Mouse (Mus musculus) lung, embryonic 15.5 days (tissue): Measurements from ENCODE around the gene Ccpg1. TPM values are rescaled to one million over a fixed set of nuclear protein-coding genes. Genes with fewer than 3 reads are reported as not detected.
A peak's percentile ranks its signal among the peaks of the same experiment; 100 is the strongest.

ENCODE experiments used
- ATAC-seq: fragments of 200-750 bp; cut with Nextera tagmentation; 2 replicates; pipeline ENCODE4 v1.8.0; 2017; ENCODE audit warnings: moderate number of reproducible peaks, borderline replicate concordance; ENCODE audit not compliant: low FRiP score, low TSS enrichment; ENCODE audit errors: extremely low read depth
- H3K27ac ChIP-seq: fragments of 300-500 bp; sonication (generic); 2 replicates; pipeline ENCODE4 v1.5.1; 2015; ENCODE audit warnings: moderate library complexity, mild to moderate bottlenecking, inconsistent platforms
- H3K27me3 ChIP-seq: fragments of 300-500 bp; sonication (generic); 2 replicates; pipeline ENCODE4 v1.6.1; 2015; ENCODE audit warnings: inconsistent platforms
- H3K36me3 ChIP-seq: fragments of 300-500 bp; sonication (generic); 2 replicates; pipeline ENCODE4 v1.6.1; 2015; ENCODE audit warnings: inconsistent platforms
- H3K4me1 ChIP-seq: fragments of 300-500 bp; sonication (generic); 2 replicates; pipeline ENCODE4 v1.6.1; 2015; ENCODE audit warnings: inconsistent platforms
- H3K4me2 ChIP-seq: fragments of 300-500 bp; sonication (generic); 2 replicates; pipeline ENCODE4 v1.6.1; 2015; ENCODE audit warnings: inconsistent platforms, mild to moderate bottlenecking, moderate library complexity
- H3K4me3 ChIP-seq: fragments of 300-500 bp; sonication (generic); 2 replicates; pipeline ENCODE4 v1.5.1; 2015; ENCODE audit warnings: mild to moderate bottlenecking, inconsistent platforms
- H3K9ac ChIP-seq: fragments of 300-500 bp; sonication (generic); 2 replicates; pipeline ENCODE4 v1.6.1; 2015; ENCODE audit warnings: inconsistent platforms
- H3K9me3 ChIP-seq: fragments of 300-500 bp; sonication (generic); 2 replicates; pipeline ENCODE4 v1.6.1; 2016; ENCODE audit warnings: inconsistent platforms
- WGBS: fragments of 180-500 bp; shearing (Covaris S2); methylation state at CpG from one replicate; pipeline ENCODE4 v1.1.7; 2015; 5-methylcytosine and 5-hydroxymethylcytosine counted together
- polyA plus RNA-seq: library from polyadenylated mRNA; unstranded; fragments of >200 nt; fragmentation: Nextera tagmentation; extraction: Ambion mirVana; gene quantifications from 2 replicates; pipeline ENCODE4 v1.2.1, GENCODE M21; 2015

Ccpg1 gene
- 28.7 and 31.3 TPM in 2 replicates for polyA plus RNA-seq

DNA sequence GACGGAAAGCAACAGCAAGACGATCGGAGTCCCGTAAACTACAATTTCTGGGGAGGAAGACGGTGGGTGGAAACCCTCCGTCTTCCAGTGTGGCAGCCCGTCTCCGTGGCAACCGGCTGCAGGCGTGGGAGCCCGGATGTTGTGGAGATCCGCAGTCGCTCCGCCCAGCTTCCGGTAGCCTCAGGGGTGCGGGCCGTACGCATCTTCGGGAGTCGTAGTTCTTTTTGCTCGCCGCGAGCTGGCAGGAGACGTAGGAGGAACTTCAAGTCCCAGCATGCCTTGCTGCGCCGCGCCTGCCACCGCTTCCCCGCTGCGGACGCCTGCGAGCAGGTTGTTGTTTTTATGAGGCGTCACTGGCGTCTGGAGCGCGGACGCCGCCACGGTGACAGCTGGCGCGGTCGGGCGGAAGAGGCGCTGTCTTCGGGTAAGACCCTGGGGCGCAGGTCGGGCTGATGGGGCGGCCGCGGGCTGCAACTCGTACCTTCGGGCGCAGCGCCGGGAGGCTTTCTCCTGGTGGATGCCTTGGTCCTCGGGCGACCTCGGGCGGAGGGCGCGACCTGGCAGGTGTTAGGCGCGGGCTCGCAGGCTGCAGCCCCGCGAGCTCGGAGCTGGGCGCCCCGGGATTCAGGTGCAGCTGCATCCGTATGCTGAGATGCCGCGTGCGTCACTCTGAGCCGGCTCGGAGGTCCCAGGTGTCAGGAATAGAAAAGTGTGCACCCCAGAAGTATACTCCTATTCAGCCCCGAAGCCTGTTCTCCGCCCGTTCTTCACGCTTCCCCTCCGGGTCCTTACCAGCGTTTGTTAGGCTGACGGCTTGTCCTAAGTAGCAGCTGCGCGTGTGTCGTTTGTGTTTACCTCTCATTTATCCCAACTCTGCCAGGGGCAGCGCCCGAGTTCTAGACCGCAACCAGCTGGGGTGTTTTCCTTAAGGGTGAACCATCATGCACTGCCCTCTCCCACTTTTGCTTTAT lies at the start of gene Ccpg1, which contains the start of gene Ccpg1os:
Ccpg1 (plus strand) TSS at position 180 of the 971 bp plus-strand sequence.
Ccpg1os (minus strand) TSS at position 133 of the 971 bp plus-strand sequence.
- H3K4me3 ChIP-seq = peak within 1 kb of the TSS; percentile 97
- H3K9me3 ChIP-seq = no peaks in the 10 kb centered on the region
- no peaks in the 10 kb centered on the region for H3K27me3 ChIP-seq
- peaks cover 14% of the 10 kb centered on the region for H3K4me1 ChIP-seq
- H3K9ac ChIP-seq = peak within 1 kb of the TSS; percentile 68
- peak within 1 kb of the TSS; percentile 84 for H3K4me2 ChIP-seq
- WGBS = under 1% methylated on average over 88 of the region's 88 CpGs
- H3K36me3 ChIP-seq = no peaks in the 10 kb centered on the region
- peak; percentile 100 for ATAC-seq
- 0 out of 2 replicates have a peak within 1 kb of the TSS, but pooled peaks have one; percentile 31 for H3K27ac ChIP-seq

DNA sequence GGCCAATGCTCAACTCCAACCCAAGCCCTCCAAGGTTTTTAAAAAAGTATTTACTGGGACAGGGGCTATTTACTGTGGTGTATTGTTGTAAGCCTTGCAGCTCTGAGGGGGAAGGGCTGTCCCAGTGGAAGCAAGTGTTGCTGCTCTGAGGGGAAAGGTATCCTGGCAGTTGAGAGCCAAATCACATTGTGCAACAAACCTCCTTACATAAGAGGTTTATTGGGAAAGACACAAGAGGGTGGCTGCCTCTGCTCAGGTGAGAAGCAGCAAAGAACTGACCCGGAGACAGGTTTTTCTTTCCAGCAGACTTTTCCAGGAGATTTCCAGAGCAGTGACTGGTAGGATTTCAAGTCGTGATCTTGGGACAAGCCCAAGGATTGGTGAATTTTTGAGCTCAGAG lies 48.9 kb upstream of the Ccpg1 start:
- no peaks in the 10 kb centered on the region for H3K36me3 ChIP-seq
- H3K9ac ChIP-seq = no peak overlapping the region
- H3K4me3 ChIP-seq = no peak overlapping the region
- no peak for ATAC-seq
- H3K27ac ChIP-seq = no peak overlapping the region
- H3K27me3 ChIP-seq = no peaks in the 10 kb centered on the region
- WGBS = 68% methylated on average over 2 of the region's 2 CpGs
- H3K4me2 ChIP-seq = no peak overlapping the region
- no peaks in the 10 kb centered on the region for H3K9me3 ChIP-seq
- no peaks in the 10 kb centered on the region for H3K4me1 ChIP-seq

DNA sequence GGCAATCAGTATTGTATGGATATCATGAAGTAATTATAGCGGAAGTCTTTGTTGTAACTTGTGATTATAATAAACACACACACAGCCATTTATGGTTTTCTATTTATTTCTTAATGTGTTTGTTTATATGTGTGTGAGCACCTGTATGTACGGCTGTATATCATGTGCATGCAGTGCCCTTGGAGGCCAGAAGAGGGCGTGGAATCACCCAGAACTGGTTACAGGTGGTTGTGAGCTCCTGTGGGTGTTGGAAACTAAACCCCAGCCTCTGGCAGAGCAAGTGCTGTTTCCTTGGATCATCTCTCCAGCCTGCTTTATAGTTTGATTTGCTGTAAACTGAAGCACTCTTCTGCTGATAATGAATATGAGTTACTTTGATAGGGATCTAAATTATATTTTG lies 41.8 kb upstream of the Ccpg1 start:
- H3K27ac ChIP-seq = no peak overlapping the region
- H3K9me3 ChIP-seq = no peaks in the 10 kb centered on the region
- no peak overlapping the region for H3K4me3 ChIP-seq
- no peak for ATAC-seq
- H3K4me2 ChIP-seq = no peak overlapping the region
- H3K4me1 ChIP-seq = no peaks in the 10 kb centered on the region
- no peaks in the 10 kb centered on the region for H3K27me3 ChIP-seq
- H3K9ac ChIP-seq = no peak overlapping the region
- WGBS = 54% methylated on average over 3 of the region's 3 CpGs
- peaks cover 24% of the 10 kb centered on the region for H3K36me3 ChIP-seq

DNA sequence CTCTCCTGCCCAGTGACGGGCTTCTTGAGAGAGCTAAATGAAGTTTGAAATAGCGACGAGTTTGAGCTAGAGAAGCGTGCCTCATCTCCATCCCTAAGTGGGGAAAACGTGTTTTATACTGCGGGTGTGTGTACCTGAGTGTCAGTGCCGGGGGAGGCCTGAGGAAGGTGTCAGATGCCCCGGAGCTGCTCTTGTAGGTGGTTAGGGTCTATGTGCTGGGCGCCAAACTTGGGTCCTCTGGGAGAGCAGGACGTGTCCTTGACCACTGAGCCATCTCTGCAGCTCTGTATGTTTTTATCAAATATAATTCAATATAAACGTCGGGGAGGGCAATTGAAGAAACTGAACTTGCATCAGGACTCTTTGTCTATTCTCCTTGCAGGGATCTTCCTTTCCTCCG lies 40.9 kb upstream of the Ccpg1 start:
- no peaks in the 10 kb centered on the region for H3K27me3 ChIP-seq
- no peaks in the 10 kb centered on the region for H3K9me3 ChIP-seq
- no peak overlapping the region for H3K27ac ChIP-seq
- H3K9ac ChIP-seq = no peak overlapping the region
- H3K4me1 ChIP-seq = no peaks in the 10 kb centered on the region
- 85% methylated on average over 13 of the region's 13 CpGs for WGBS
- peaks cover 24% of the 10 kb centered on the region for H3K36me3 ChIP-seq
- H3K4me3 ChIP-seq = no peak overlapping the region
- ATAC-seq = no peak
- no peak overlapping the region for H3K4me2 ChIP-seq

DNA sequence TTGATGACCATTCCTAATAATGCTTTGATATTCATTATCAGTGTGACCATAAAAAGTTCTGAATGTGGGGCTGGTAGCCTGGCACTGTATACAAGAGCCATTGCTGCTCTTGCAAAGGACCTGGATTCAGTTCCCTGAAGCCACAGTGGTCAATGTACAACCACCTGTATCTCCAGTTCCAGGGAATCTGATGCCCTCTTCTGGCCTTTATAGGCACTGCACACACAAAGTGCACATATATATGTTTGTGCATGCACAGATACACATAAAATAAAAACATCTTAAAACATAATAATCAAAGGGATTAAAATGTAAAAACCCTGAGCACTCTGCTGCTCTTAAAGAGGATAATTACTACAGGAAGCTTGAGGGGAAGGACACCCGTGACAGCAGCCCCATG lies 38.2 kb upstream of the Ccpg1 start:
- Histone ChIP-seq H3K9ac (no peak overlapping the region), H3K4me3 (no peak overlapping the region), H3K9me3 (no peaks in the 10 kb centered on the region), H3K4me2 (no peak overlapping the region), H3K36me3 (peaks cover 24% of the 10 kb centered on the region), H3K27ac (no peak overlapping the region), H3K4me1 (no peaks in the 10 kb centered on the region), H3K27me3 (no peaks in the 10 kb centered on the region)
- 94% methylated on average over 1 of the region's 1 CpGs for WGBS
- no peak for ATAC-seq

DNA sequence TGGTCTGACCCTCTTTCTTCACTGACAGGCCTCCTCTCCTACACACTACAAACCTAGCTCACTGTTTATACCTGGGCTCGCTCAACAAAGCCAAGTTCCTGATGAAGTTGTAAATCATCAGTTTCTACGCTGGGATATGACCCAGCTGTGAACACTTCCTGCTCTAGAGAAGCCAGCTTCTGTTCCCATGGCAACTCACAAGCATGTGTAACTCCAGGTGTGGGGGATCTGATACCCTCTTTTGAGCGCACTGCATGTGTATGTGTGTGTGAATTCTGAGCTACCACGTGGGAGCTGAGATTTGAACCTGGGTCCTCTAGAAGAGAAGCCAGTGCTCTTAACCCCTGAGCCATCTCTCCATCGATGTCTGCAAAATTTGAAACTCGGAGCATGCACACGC lies 35.7 kb upstream of the Ccpg1 start:
- H3K27ac ChIP-seq = no peak overlapping the region
- H3K36me3 ChIP-seq = peaks cover 21% of the 10 kb centered on the region
- 57% methylated on average over 7 of the region's 7 CpGs for WGBS
- H3K4me2 ChIP-seq = no peak overlapping the region
- no peak for ATAC-seq
- H3K9me3 ChIP-seq = no peaks in the 10 kb centered on the region
- H3K4me3 ChIP-seq = no peak overlapping the region
- no peaks in the 10 kb centered on the region for H3K27me3 ChIP-seq
- H3K4me1 ChIP-seq = no peaks in the 10 kb centered on the region
- no peak overlapping the region for H3K9ac ChIP-seq

DNA sequence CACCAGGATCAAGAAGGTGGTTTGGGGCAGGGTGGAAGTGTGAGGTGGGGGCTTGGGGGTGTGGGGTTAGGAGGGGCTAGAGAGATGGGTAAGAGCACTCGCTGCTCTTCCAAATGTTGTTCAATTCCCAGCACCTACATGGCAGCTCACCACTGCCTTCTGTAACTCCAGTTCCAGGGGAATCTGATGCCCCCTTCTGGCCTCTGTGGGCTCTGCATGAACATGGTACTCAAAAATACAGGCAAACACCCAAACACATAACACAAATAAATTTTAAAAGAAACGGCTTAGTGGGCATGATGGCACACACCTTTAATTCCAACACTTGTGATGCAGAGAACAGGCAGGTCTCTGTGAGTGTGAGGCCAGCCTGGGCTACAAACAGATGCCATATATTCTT lies 30.5 kb upstream of the Ccpg1 start:
- Histone ChIP-seq H3K4me1 (no peaks in the 10 kb centered on the region), H3K36me3 (no peaks in the 10 kb centered on the region), H3K4me2 (no peak overlapping the region), H3K27ac (no peak overlapping the region), H3K27me3 (no peaks in the 10 kb centered on the region), H3K4me3 (no peak overlapping the region), H3K9ac (no peak overlapping the region), H3K9me3 (no peaks in the 10 kb centered on the region)
- 40% methylated on average over 2 of the region's 2 CpGs for WGBS
- ATAC-seq = no peak

DNA sequence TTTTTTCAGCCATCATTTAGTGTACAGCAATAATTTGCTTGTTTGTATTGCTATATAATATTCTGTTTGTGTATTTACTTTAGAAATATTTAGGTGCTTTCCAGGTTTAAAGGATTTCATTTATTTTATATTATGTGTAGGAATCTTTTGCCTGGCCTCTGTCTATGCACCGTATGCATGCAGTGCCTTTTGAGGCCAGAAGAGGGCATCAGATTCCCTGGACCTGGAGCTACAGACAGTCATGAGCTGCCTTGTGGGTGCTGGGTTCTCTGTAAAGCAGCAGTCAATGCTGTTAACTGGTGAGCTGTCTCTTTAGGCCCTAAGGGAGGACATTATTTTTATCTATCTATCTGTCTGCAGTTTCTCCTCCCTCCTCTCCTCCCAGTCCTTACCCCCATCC lies 29.7 kb upstream of the Ccpg1 start:
- H3K36me3 ChIP-seq = no peaks in the 10 kb centered on the region
- no peak for ATAC-seq
- no peaks in the 10 kb centered on the region for H3K9me3 ChIP-seq
- WGBS = 16% methylated on average over 1 of the region's 1 CpGs
- H3K9ac ChIP-seq = no peak overlapping the region
- no peak overlapping the region for H3K27ac ChIP-seq
- H3K27me3 ChIP-seq = no peaks in the 10 kb centered on the region
- no peak overlapping the region for H3K4me2 ChIP-seq
- H3K4me1 ChIP-seq = no peaks in the 10 kb centered on the region
- no peak overlapping the region for H3K4me3 ChIP-seq

DNA sequence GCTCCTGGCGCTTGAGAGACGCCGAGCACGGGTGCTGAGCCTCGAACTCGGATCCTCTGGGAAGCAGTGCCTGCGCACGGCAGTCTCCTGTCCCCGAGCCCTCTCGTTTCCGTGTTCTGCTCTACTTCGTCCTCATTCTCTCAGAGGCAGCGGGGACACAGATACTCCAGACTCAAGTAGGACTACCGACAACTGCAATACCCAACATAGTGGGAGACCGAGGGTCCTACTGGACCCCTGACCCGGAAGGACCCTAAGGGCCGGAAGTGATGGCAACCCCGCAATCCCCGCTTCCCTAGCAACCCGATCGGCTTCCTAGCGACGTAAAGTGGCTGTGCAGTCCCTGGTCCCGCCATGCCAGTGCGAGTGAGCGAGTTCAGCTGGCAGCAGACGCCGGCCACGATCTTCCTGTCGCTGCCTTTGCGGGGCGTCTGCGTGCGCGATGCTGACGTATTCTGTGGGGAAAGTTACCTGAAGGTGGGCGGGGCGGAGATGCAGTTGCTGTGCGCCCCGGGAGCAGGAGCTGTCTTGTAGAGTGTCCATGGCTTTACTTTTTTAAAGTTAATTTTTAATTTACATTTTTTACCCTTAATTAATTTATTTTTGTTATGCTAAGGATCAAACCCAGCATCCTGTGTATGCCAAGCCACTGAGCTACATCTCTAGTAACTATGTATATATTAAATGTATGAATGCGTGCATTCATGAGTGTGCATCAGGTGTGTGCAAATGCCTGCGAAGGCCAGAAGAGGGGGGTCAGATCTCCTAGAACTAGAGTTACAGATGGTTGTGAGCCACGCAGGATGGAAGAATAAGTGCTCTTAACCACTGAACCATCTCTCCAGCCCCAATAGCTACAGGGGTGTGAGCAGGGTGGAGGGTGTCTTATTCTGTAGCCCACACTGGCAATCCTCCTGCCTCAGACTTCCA lies 26.4 kb upstream of the Ccpg1 start, which contains the start of the genes Dyx1c1 and Gm44503:
Dyx1c1 (plus strand) TSS at position 265 of the 930 bp plus-strand sequence.
Gm44503 (plus strand) TSS at position 332 of the 930 bp plus-strand sequence.
- Histone ChIP-seq H3K36me3 (no peaks in the 10 kb centered on the region), H3K9me3 (no peaks in the 10 kb centered on the region), H3K9ac (peak within 1 kb of the TSS; percentile 51), H3K4me3 (peak within 1 kb of the TSS; percentile 58), H3K4me2 (peak within 1 kb of the TSS; percentile 75), H3K4me1 (no peaks in the 10 kb centered on the region), H3K27ac (peak within 1 kb of the TSS; percentile 46), H3K27me3 (no peaks in the 10 kb centered on the region)
- peak; percentile 89 for ATAC-seq
- WGBS = under 1% methylated on average over 43 of the region's 43 CpGs

DNA sequence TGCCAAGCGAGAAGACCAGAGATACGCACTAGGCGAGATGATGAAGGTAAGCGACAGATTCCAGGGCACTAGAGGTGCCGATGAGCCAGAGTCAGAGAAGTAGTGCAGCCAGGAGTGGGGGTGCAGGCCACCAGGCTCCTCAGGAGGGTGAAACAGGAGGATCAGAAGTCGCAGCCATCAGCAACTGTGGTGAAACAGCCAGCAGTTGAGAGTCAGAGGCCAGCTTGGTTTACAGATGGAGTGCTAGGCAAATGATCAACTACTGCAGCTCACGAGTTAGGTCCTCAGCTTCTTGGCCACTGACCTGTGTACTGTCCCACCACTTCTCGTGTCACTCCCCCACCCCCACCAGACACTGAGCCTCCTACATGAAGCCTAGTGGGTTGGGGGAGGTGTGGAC lies 23.9 kb upstream of the Ccpg1 start:
- H3K4me3 ChIP-seq = no peak overlapping the region
- no peak overlapping the region for H3K27ac ChIP-seq
- H3K36me3 ChIP-seq = no peaks in the 10 kb centered on the region
- no peak for ATAC-seq
- H3K4me1 ChIP-seq = no peaks in the 10 kb centered on the region
- H3K9ac ChIP-seq = no peak overlapping the region
- 52% methylated on average over 8 of the region's 8 CpGs for WGBS
- H3K4me2 ChIP-seq = no peak overlapping the region
- no peaks in the 10 kb centered on the region for H3K9me3 ChIP-seq
- H3K27me3 ChIP-seq = no peaks in the 10 kb centered on the region

DNA sequence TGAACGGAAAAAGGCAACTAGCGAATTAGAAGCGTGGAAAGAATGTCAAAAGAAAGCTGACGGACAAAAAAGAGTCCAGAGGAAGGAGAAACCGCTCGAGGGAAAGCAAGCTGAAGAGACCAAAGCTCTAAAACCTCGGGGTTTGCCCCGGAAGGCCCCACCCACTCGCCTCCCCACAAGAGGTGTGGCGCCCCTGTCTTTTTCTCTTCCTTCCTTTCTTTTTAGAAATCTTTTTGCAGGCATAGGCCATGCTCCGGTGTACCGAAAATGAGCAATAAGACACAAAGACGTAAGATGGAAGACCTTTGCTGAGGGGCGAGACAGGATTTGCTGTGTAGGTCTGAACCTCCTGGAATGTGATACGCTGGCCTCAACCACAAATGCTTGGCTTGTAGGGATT lies 23.3 kb upstream of the Ccpg1 start:
- H3K27me3 ChIP-seq = no peaks in the 10 kb centered on the region
- no peak overlapping the region for H3K9ac ChIP-seq
- H3K4me3 ChIP-seq = no peak overlapping the region
- H3K4me1 ChIP-seq = no peaks in the 10 kb centered on the region
- no peaks in the 10 kb centered on the region for H3K36me3 ChIP-seq
- no peaks in the 10 kb centered on the region for H3K9me3 ChIP-seq
- H3K4me2 ChIP-seq = no peak overlapping the region
- ATAC-seq = no peak
- 75% methylated on average over 15 of the region's 15 CpGs for WGBS
- no peak overlapping the region for H3K27ac ChIP-seq
